Mouse (Mus musculus) heart, postnatal 10 days (tissue): Measurements from ENCODE around the gene E130114P18Rik. TPM values are rescaled to one million over a fixed set of nuclear protein-coding genes. Genes with fewer than 3 reads are reported as not detected.

Experiments used
- DNase-seq, 2 experiments: peaks; one replicate each; pipeline ENCODE4 v3.0.0; 2021
- intact Hi-C: fragments of 180-260 bp; cut with DNase I; formaldehyde crosslinking; loops from one replicate; pipeline ENCODE4 v1.15.1; 2025
- total RNA-seq, 2 experiments: library from RNA; stranded (reverse); gene quantifications; 2 replicates each; pipeline ENCODE4 v1.2.3; 2021

The E130114P18Rik gene
- total RNA-seq, 2 experiments from 2014 or later, result 0.34 to 0.47 TPM

DNA sequence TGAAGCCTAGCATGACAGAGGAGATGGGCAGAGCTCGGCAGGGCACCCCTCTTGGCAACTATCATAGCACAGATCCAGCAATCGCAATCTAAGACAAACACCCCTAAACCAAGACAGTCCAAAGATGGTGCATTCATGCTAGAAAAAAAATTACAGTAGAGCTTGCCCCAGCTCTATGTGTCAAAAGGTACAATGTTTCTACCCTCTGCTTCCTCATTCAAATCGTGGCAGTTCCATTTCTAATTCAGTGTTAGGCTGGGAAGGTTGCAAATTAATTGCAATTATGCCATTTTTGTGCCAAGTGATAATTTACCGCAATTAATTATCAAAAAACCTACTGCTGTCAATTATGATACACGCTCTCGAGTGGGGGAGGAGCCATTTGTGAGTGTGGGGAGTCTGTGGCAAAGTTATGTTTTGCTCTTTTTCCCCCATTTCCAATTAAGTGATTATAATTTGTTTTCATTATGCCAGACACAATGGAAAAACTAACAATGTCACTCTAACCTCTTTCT is 63.7 kb downstream of the E130114P18Rik start:
- no peak for DNase-seq
- intact Hi-C loops, result no loop called here

DNA sequence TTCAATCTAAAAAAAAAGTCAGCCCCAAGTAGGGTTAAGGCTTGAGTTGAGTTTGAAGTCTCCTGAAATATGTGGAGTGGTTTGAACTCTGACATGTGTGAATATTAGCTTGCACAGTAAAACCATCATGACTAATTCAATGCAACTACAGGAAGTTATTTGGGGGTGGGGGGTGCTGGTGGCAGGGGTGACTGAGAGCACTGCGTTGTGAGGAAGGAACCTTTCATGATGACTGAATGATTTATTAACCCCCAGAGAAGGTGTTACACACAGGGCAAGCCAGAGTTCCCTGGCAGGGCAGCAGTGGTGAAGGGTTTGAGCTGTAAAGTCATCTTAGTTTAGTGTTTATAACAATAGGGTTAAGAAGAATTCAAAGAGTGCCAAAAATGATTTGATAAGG is 65.3 kb downstream of the E130114P18Rik start:
- no peak for DNase-seq

DNA sequence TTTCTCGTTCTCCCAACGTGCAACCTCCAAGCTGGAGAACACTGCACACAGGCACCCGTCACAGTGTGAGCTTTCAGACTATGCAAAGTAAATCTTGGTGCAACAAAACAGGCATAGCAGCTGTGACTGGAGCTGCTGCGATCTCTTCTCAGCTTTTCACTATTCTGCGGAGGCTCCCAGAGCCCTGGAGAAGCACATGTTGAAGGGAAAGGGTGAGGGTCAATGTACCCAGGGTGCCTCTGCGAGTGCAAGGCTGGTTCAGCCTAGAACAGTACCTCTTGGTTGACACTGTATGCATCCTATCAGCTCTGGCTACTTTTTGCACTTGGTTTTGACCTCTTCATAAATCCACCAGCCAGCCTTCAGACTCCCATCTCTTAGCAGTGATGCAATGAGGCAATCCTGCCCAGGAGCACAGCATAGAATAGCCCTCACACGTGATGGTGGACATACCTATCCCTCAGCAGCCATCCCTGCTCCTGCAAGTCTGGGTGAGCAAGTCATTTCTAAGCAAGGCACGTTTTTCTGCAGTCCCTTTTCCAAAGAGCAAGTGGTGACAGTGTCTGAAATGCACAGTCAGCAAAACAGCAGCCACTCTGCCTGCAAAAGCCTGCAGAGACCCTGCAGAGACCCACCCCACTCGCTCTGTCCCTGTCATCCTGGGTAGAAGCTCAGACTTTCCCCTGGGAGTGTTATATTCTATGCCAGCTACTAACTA is 67.7 kb downstream of the E130114P18Rik start:
- DNase-seq, result no peak
- intact Hi-C loops, result no loop called here

More for the DNA sequence above, 65.3 kb downstream of the E130114P18Rik start:
- intact Hi-C loops, result no loop called here

DNA sequence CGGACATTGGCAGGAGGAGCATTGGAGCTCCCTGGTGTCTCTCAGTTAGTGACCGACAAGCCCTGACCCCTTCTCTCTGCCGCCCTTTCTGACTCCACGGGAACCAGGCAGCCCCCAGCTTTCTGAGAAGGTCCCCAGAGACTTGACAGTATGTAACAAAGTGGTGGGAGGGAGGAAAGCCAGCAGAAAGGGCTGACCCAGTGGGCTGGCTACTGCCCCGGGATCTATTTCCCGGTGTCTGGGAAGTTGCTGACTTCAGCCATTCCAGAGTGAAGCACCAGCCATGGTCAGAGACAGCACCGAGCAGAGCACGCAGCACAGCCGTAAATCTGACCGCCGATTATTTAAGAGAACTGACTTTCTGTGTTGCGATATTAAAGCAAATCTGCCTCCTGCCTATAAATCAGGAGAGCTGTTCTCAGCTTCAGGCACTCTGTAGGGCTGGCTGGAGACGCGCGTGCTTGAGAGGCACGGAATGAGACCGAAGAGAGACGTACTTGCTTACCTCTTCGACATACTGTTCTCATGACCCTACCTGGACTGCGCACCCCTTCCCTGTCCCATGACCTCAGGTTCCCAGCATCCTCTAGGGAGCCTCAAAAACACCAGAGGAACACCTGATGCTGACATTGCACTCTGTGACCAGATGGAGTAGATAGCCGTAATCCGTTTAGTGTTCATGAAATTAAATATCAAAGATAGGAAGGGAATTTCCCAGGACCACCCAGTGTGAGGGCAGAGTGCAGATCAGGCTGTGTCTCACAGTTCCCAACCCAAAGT is 70.3 kb downstream of the E130114P18Rik start:
- intact Hi-C loops, result no loop called here
- no peak for DNase-seq

DNA sequence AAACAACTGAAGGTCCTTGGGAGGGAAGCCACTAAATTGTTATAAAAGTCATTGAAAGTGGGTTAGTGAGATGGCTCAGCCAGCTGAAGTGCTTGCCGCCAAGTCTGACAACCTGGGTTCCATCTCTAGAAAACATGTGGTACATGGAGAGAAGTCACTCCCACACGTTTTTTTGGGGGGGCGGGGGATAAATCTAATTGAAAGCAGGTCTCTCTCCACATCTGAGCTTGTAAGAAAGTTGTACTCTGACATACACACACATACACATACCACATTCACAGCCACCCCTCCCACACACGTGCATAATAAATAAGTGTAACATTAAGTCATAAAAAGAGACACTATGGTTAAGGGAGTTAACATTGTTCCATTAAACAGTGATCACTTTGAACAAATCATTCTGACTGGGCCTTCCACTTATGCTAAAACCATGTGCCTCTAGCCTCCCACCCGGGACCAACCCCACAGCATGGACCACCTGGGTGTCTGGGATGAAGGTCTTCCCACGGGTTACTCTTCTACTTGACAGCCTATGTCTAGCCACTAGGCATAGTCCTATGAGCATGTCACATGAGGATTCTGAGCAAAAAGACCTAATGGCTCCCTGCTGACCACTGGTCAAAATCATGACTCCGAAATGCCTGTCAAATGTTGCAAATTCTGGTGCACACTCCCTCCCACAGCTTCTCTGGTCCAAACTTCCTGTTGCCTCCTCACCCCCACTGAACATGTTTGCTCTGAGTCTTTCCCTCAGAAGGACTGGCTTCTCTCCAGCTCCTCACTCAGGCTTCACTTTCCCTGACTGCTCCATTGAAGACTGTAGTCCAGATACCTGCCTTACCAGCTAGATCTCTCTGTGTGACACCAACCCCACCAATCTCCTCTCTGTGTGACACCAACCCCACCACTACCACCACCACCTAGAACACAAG is 80.9 kb downstream of the E130114P18Rik start:
- intact Hi-C loops, result loop anchor here (10.0 kb wide), 1 partner anchor 1008 kb away; no protein-coding TSS in a partner anchor
- DNase-seq, result no peak

DNA sequence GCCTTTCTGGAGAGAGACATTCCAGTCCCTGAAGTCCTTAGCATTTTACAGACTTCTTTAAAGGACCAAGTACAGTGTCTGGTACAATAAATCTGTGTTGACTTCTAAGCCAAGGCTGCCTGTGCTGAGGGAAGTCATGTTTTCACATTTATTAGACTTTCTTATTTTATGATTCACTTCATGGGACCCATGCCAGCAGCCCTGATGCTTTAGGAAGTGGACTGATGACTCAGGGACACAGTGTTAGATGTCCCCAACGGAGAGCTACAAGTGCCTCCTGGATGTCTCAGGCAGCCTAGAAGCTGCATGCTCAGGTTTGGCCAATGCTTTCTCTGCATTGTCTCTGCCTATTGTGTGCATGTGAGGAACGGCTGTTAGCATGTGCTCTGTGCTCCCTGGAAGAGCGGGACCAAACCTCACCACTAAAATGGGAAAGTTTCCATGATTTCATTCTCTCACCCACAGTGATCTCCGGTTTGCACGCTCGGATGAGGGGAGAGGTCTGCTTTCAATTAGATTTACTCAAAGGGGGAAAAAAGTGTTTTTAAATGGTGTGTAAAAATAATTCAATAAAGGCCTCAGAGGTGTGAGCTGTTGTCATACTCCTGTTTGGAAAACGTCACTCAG is 82.4 kb downstream of the E130114P18Rik start:
- intact Hi-C loops, result loop anchor here (10.0 kb wide), 1 partner anchor 1009 kb away; no protein-coding TSS in a partner anchor
- DNase-seq, result peak; percentile 63 to 67

DNA sequence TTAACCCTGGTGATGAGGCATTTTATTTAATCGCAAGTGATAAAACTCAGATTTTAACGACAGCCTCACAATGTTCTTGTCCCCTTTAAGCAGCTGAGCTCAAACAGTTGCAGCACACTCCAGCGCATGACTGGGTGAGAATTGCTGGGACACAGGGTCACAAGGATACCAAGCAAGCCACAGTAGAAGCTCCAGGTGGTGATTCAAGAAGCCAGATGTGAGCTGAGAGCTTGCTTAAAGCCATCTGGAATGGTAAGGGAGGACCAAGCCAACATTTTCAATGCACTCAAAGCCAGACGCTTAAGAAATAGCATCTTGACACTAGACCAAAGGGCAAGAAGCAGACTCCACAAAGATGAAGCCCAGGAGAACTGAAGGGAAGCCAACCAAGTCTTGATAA is 83.9 kb downstream of the E130114P18Rik start:
- peak; percentile 29 to 40 for DNase-seq

DNA sequence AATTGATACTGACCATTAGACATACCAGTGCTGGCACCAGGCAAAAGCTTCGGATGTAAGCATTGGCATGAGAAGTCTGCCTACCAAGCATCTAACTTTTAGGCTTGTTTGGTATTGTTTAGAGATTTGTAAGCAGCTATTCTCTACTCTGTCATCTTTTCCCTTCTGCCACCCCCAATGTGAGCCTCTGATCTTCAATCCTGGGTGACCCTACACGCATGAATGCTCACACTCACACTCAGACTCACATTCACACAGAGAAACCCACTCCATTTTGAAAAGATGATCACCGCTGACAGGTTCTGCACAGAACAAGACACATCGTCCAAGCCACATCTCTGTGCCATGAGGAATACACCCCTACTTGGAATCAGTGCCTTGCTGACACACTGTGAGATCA is 84.8 kb downstream of the E130114P18Rik start:
- no peak for DNase-seq
- intact Hi-C loops, result loop anchor here (10.0 kb wide), 1 partner anchor 1012 kb away; no protein-coding TSS in a partner anchor

More for the DNA sequence above, 83.9 kb downstream of the E130114P18Rik start:
- intact Hi-C loops, result loop anchor here (10.0 kb wide), 1 partner anchor 1011 kb away; no protein-coding TSS in a partner anchor

DNA sequence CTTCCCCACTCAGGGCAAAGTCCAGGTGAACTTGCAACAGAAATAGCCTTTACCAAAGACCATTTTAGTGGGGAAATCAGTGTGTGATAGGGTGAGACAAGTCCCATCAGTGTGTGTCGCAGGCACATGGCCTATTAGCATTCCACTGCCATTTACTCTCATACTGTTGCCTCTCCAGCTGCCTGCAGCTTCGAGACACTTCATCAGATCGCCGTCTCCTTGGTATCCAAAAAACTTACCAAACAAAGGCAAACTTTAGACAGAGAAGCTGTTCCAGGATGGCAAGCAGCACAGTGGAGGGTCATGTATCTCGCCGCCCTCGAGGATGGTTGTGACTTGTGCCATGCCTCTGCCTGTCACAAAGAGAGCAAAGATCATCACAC is 87.5 kb downstream of the E130114P18Rik start:
- DNase-seq, result no peak

DNA sequence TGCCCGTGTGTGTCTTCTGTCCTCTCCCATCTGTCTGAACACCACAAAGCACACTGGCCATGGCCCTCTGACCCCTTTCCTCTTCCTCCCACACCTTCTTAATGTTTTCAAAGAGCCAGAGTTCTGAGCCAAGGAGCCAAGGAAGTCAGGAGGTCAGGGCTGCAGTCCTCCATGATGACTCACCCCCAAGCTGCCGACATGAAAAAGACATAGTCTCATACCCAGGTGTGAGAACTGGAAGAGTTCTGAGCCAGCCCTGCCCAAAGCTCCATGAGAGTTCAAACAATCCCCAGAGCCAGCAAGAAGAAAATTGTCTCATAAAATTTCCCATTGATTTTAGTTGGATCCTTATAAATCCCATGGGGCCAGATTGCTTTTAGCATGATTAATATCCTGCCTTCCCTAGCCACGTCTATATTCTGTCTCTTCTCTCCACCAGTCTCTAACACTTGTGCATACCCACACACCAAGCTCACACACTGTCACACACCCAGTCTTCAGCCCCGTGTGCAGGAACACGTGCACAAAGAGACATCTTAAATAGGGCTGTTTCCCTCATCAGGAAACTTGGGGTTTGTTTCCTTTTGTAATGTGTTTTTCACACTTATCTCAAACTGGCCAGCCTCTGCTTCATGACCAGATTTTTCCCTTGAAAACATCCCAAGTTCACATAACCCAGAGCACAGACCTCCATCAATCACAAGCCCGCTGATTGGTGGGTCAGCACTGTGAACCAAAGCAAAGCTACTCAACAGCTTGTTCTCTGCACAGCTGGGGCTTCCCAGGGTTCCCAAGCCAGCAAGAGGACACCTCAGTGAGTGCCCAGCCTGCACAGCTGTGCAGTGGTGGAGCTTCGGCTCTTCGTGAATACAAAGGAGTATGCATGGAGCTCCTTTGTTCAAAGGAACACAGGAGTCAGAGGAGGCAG is 88.2 kb downstream of the E130114P18Rik start:
- DNase-seq, result peak; percentile 69 to 74
- intact Hi-C loops, result loop anchor here (10.0 kb wide), 1 partner anchor 1015 kb away; no protein-coding TSS in a partner anchor

More for the DNA sequence above, 87.5 kb downstream of the E130114P18Rik start:
- intact Hi-C loops, result loop anchor here (10.0 kb wide), 1 partner anchor 1014 kb away; no protein-coding TSS in a partner anchor

DNA sequence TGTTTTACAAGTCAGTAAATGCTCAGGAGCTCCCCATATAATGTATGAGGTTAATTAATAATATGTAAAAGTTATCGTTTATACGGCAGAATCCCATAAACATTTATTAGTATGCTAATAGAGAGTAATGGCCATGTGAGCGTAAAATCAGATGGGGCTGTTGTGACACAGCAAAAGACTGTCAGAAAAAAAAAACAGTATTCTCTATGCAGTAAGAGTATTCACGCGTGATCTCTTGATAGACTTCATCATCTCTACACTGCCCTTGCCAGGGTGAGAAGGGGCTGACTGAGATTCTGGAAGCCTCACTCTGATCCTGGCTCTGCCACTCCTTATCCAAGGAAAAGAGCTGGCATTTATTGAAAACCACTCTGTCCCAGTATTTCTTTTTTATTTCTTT is 91.9 kb downstream of the E130114P18Rik start:
- DNase-seq, result no peak
- intact Hi-C loops, result no loop called here

DNA sequence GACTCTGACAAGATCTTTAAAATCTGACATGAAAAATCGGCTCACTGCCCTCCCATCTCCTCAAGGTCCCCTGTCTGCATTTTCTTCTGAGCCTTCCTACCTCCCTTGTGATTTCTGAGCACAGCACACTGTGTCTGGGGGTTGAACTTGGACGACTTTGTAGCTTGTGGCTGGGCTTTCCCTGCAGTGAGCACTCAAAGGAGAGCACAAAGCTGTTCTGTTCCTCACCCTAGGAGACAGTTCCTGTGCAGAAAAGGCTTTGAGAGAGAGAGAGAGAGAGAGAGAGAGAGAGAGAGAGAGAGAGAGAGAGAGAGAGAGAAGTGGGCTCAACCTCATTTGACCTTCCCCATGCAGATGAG is 101.3 kb downstream of the E130114P18Rik start:
- no peak for DNase-seq
- intact Hi-C loops, result loop anchor here (2.0 to 10.0 kb wide), 4 partner anchors 70 to 768 kb away; no protein-coding TSS in a partner anchor

DNA sequence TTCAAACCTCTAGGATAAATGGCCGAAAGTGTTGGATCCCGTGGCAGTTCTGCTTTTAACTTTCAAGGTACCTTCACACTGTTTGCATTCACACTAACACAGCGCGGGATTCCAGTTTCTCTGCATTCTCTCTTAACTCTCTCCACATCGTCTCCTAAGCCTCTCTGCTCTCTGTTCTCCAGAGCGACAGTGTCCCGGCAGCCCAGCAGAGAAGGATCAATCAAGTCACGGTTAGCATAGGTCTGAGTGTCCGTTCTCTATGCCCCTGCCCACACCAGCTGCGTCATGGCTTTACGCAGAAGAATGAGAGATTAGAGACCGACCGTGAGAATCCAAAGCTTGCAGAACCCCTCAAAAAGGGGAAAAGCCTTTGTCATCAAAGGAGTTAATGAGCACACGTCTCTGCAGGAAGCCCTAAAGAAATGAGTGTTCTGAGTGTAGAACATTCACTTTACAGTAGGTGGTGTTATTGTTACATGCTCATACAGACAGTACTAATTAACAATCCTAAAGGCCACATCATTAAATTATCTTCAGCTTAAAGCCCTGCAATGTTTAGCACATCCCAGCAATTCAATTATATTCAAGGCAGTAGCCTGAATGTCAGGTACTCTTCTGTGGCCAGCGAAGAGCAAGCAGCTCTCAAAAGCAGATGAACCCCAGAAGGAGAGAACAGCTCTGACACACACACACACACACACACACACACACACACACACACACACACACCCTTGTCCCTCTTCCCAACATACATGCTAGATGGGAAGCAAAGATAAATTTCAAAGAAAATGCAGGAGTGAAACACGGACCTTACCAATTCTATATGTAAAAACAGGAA is 101.9 kb downstream of the E130114P18Rik start:
- no peak for DNase-seq
- intact Hi-C loops, result loop anchor here (2.0 to 10.0 kb wide), 5 partner anchors 71 to 769 kb away; no protein-coding TSS in a partner anchor

DNA sequence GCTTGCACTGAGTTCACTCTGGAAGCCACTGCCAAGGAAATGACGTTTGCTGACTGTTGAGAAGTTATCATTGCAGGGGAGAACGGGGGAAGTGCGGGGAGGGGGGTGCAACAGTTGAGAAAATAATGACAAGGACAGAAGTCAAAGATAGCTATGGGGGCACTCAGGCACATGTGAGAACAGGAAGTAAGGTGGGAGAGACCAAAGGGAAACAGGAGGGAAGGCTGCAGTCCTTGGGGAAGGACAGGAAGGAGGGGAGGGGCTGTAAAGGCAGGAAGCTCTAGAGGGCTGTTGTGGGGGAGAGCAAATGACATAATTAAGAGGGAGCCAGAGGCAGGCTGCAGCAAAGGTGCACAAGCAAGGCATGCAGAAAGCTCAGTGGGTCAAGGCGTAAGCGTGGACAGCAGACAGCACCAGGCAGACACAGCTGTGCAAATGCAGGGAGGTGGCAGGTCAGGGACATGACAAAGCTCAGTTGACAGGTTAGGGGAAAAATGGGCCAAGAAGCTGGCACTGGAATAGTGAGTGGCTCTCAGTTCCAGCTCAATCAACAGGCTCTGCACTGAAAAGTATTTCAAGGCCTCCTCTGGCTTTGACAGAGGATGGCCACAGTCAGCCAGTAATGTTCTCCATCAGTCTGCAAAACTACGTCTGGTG is 103.9 kb downstream of the E130114P18Rik start:
- intact Hi-C loops, result loop anchor here (1.0 to 10.0 kb wide), 3 partner anchors 67 to 441 kb away; no protein-coding TSS in a partner anchor
- peak in 1 of 2 experiments; percentile 48 for DNase-seq

DNA sequence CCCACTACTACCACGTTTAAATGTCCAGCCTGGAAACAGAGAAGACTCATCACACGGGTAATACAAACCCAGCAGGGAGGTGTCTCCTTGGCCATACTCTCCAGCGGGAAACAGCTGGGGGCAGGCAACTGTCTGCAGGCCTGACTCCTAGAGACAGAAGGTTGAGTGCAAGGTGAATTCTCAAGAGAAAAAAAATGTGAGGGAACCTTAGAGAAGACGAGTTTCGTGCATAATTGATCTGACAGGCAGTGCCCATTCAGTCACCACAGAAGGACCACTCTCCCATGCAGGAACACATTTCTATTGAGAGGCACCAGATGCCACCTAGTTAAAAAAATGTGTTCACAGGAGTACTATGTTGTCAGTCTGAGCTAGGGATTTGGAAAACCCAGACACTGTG is 105.4 kb downstream of the E130114P18Rik start:
- no peak for DNase-seq
- intact Hi-C loops, result loop anchor here (10.0 kb wide), 1 partner anchor 442 kb away; no protein-coding TSS in a partner anchor

DNA sequence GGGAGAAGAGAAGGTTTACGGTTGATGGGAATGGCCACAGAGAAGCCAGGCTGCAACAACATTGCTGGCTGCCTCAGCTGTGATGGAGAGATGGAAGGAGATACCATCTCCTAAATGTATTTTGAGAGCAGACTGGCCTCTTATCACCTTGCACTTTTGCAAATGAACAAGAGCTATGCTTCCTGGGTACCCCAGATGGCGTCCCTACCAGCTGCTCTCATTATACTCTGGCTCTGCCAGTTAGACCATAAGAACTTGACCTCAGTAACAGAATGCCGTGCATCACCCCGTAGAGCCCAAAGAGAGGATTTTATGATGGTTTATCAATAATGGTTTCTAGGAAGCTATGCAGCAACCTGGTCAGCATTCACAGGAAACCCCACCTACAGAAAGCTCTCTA is 106.0 kb downstream of the E130114P18Rik start:
- intact Hi-C loops, result loop anchor here (10.0 kb wide), 1 partner anchor 443 kb away; no protein-coding TSS in a partner anchor
- DNase-seq, result no peak

DNA sequence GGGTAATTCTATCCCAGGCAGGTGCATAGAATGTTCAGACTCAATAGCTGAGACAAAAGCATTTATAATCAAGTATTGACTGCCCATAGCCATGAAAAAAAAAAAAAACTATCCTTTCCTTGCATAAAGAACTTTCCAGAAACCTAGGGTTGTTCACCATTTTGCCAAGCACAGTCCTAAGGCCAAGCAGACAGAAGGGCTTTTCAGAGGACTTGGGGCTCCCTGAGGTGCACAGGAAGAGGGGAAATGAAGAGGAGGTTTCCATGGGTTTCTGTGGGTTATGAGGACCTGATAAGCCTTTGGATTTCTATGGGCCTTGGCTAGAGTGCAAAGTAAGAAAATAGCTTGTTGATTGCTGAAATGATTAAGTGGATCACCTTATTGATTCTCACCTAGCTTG is 107.5 kb downstream of the E130114P18Rik start:
- intact Hi-C loops, result loop anchor here (10.0 kb wide), 1 partner anchor 444 kb away; no protein-coding TSS in a partner anchor
- no peak for DNase-seq
